Mouse (Mus musculus) A20 (cell line): ENCODE results near the gene Fkbp15.

Experiments used
- DNase-seq: peaks from one replicate; pipeline ENCODE4 v3.0.0-alpha.2; 2011; ENCODE audit warnings: low read depth, low spot score

The Fkbp15 gene

DNA sequence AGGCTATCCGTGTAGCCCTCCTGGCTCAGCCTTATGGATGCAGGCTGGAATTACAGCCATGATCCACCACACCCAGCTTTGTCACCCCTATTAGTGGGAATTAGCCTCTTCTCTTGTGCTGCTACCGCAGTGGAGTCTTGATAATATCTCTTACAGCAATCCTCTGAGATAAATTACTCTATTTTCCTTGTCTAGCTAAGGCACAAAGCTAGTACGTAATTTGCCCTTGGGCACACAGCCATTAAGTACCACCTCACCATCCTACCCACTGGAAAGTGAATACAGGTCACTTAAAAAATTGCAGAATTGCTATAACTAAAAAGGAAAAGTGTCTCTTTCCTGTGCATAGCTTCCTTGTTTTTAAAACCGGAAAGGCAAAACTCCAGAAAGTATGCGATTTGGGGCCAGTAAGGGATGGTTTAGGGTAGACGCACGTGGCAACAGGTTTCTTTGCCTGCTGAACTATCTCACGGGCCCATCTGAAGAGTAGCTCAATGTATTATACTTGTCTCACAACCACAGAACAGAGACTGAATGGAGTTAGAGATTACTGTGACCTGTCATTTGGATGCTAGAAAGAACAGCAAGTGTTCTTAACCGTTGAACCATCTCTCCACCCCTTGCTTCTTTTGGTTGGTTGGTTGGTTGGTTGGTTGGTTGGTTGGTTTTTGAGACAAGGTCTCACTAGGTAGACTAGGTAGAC lies 12.6 kb upstream of the Fkbp15 start:
- DNase-seq = no peak

DNA sequence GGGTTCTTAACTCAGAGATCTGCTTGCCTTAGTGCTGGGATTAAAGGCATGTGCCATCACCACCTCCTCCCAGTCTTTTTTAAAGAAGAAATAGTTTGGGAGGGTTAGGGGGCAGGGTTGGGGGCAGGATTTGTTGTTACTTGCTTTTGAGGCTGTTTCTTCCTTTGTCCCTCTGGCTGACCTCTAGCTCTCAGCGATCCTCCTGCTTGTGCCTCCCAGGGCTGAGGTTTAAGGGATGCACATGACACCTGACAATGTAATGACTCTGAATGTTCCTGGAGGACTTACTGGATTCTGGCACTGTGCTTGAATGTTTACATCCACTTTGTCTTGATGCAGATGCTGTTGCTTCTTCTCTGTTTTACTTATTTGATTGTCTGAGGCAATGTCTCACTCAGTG lies 12.1 kb upstream of the Fkbp15 start:
- no peak for DNase-seq

DNA sequence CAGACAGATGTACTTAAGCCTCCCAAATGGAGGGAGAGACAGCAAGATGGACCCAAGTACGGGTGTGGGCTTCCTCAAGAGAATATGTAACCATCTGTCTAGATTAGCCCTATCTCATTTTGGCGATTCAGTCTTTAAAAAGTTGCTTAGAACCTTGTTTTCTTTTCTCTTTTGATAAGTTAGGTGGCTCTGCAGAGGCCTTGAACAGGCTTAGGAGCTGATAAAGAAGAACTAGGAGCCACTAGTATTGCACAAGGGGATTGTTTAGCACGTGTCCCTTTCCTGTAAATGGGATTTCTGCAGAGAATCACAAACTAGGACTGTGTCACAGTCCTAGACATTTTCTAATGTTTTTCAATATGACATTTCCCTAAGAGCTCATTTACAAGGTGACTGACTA lies 8.7 kb upstream of the Fkbp15 start:
- DNase-seq = no peak

DNA sequence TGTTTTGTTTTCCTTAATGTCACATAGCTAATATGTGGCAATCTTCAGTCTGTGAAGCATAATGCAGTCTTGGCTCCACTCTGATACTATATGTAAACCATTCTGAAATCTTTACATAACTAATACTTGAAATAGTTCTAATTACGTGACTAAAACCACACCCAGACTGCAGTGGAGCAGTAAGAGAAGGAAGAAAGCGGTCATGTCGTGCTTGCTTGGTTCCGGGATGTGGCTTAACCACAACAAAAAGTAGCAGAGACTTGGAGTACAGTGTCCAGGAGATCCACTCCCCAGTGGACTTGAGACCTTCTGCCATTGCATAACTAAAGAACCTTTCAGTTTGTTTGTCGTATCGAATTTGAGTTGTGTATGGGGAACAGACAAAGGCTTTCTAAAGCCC lies 7.2 kb upstream of the Fkbp15 start:
- no peak for DNase-seq

DNA sequence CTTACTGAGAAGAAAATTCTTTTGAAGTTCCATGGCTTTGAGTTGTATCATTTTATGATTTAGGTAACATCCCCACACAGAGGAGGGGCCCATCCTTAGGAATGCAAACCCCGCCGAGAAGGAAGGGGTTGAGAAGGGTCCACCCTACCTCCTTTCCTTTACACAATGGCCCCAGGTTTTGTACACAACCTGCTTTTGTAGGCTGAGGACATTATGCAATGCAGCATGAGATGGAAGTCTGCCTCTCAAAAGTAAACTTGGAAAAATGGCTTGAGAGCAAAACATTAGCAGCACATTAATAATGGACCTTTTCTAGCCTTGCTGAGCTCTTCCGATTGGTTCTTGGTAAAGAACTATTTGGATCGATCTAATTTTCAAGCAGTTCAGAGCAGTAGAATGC lies 5.9 kb upstream of the Fkbp15 start:
- DNase-seq = no peak

DNA sequence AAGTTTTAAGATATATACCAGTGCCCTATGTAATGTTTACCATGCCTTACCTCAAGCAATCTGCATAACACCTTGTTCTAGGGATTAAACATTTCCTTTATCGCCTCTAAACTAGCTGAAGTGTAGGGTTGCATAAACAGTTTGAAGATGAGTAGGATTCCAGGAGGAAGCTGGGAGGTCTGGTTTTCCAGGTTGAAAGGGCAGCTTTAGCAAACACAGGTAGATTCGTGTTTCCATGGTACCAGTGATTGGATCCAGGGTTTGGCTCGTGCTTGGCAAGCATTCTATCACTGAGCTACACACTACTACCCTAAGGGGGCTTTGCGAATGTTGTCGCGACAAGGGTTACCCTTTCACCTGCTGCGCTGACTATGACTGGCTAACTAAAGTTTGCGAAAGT lies 4.0 kb upstream of the Fkbp15 start:
- DNase-seq = no peak

DNA sequence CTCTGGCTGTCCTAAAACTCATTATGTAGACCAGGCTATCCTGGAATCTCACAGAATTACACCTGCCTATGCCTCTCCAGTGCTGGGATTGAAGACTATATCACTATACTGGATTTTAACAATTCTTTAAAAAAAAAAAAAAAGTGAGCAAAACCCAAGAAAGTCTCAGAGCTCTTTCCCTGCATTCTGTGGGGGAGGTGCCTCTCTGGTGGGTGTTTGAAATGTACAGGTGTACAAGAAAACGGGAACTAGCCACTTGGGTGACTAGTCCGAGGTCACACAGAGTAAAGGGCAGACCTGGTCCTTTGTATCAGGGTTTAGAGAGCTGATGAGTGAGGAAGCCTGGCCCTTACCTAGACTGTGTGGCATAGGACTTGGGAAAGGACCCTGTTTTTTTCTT lies 2.1 kb upstream of the Fkbp15 start:
- DNase-seq = peak; percentile 84

DNA sequence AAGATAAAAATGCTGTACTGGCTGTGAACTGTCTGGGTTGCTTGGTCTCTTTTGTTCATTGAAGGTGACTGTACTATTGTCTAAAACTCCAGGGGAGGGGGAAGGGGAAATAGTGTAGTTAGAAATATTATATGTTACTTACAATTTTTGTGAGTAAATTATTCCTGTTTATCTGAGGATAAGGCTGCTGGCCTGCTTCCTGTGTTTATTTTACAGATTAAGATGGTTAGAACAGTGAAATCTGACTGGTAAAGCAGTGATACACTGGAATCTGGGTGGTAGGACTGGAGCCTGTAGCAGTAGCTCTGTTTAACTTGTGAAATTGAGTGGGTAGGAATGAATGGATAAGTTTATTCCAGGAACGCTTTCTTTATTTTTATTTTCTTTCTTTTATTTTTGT lies 1.6 kb upstream of the Fkbp15 start:
- DNase-seq = peak; percentile 49

DNA sequence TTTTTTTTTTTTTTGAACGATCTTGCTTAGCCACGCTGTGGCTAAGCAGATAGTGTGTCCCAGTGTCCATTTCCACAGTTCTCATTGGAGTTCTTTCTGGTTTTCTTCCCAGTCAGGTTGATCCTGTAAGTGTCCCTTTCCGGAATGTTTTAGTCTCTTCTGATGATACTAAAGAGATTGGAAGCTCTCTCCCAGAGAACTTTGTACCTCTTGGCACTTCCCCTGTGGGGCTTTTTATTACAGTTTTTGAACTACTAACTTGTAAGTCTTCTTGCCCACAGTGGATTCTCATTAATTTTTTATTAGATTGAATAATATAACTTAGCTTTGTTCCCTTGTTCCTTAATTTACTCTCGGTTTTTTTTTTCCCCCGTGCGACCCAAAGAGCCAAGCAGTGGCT lies 1.2 kb upstream of the Fkbp15 start:
- DNase-seq = no peak

DNA sequence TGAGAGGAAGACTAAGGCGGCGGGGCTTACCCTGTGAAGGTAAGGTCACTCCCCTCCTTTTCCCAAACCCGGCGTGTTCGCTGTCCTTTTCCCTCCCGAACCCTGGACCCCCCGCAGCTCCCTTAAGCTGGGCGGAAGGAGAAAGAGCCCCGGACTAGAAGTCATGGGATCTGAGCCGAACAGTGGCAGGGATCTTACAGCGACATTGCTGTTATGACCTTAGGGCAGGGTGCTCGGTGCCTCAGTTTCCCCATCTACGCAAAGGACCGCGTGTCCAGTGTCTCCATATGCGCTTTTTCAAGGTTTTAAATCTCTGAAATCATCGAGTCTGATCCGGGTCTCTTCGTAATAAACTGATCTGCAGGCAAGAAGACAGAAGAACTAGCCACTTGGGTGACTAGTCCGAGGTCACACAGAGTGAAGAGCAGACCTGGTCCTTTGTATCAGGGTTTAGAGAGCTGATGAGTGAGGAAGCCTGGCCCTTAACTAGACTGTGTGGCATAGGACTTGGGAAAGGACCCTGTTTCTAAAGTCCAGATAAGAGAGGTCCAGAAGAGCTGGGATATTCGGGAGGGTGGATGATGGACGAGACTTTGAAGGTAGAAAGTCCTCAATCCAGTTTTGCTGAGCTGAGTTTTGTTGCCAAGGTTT lies 582 bp upstream of the Fkbp15 start:
- no peak for DNase-seq

DNA sequence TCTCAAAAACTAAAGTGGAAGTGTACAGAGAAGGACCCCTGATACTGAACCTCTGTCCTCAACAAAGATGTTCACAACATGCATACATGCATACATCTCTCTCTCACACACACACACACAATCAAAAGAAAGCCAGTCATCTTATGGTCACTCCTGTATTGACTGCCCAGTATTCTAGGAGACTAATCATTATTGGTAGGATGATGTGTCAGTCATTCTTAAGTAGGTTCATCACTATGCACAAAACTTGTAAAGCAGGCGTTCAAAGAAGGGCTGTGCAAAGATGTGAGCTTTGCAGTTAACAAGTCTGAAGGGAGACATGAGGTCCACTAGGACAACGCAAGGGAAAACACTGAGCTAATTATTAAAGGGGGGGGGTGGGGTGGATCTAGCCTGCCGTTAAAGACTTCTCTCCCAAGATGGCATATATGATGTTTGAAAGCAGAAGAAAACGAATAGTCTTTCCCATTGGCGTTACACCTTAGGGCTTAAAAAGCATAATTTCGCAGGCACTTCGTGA lies 1.0 kb downstream of the Fkbp15 start:
- peak; percentile 73 for DNase-seq

DNA sequence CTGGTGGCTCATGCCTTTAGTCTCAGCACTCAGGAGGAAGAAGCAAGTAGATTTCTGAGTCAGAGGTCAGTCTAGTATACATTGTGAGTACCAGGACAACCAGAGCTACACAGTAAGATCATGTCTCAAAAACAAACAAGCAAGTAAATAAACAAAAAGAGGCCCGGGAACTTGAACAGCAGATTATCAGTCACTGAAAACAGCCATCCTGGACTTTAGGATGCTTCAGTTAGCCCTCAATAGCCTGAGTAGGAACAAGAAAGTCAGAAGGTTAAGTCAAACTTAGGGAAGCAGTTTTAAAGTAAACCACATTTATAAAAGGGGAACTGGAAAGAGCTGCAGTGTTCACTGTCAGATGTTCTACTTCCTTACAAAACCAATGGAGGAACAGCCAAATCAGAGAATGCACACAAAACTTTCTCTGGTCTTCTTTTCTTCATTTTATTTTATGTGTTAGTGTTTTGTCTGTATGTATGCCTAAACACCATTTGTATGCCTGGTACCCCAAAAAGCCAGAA lies 2.7 kb downstream of the Fkbp15 start:
- peak; percentile 68 for DNase-seq

DNA sequence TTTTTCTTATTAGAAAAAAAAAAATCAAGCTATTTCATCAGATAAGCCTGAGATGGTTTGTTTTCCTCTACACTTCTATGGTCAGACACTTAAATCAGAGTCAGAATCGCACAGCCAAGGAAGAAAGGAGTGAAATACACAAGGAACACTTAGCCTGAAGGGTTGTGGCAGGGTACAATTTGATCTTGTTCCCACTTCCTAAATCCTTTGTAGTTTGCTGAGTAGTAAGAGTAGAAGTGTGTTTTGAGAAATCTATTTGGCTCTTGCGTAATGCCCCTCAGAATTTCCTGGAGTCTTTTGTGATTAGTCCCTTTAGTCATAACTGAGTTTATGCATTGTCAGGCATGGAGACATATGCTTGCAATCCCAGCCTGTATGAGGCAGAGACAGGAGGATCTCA lies 11.0 kb downstream of the Fkbp15 start:
- no peak for DNase-seq

DNA sequence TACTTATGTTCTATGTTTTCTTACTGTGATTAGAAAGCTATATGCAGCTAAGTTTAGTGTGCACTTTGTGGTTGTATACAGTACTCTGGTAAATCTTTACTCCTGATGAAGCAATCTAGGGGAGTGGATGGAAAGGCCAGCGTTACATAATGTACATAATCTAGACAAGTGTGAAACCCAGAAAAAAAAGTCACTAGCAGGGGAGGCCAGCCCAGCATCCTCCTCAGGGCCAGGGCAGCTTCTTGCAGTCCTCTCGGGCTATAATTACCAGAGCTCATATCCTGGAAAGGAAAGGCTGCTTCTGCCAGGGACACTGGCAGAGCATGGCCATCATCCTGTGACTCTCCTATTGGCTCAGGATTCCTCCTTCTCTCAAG lies 12.0 kb downstream of the Fkbp15 start:
- no peak for DNase-seq

DNA sequence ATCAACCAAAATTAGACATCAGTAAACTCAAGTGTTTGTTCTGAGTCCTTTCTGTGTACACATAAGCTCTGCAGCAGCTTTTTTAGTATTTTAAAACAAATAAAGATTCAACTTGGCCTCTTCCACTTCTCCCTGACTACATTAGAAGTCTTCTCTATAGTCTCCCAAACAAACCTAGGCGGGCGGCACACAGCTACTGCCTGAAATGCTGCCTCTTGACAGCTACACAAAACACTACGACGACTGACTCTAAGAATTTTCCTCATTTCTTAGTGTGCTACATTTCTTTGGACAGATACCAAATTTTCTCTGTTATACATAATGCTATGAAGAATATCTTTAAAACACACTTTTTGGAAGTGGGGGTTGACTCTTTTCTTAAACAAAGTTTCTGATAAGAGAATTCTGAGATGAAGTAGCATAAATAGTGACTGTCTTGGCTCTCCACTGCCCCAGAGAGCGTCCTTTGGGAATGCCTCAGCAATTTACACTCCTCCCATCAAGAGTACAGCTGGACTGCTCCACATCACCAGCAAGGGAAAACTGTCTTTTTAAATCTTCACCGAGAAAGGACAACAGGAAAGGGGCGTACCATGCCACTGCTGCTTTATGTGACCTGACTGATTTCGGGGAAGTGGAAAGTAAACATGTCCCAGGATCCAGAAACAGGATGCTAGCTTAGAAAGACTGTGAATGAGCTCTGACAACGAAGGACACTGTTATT lies 12.6 kb downstream of the Fkbp15 start:
- no peak for DNase-seq

DNA sequence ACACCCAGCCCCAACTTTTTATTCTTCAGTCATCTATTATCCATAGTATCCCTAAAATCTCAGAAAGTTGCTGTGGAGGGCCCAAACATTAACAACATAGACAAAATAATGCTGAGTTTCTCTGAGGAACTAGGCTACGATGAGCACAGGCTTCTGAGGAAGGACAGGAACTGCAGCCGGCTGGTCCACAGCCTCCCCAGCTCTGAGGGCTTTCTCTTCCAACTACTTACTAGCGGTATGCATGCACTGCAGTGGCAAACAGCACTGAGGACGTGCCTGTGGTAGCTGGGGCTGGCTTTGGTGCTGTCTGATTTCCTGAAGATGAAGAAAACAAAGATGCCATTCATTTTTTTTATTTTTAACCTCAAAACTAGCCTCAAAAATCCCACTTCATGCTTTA lies 14.5 kb downstream of the Fkbp15 start:
- DNase-seq = no peak

DNA sequence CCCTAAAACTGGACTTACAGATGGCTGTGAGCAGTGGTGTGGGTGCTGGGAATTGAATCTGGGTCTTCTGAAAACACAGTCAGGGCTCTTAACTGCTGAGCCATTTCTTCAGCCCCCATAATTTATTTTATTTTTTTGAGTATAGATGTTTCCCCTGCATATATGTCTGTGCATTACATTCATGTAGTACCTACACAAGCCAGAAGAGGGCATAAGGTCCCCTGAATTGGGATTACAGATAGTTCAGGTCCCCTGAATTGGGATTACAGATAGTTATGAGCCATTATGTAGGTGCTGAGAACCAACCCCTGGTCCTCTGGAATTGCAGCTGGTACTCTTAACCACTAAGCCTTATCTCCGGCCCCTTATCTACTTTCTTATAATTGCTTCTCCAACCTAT lies 16.3 kb downstream of the Fkbp15 start:
- peak; percentile 53 for DNase-seq

DNA sequence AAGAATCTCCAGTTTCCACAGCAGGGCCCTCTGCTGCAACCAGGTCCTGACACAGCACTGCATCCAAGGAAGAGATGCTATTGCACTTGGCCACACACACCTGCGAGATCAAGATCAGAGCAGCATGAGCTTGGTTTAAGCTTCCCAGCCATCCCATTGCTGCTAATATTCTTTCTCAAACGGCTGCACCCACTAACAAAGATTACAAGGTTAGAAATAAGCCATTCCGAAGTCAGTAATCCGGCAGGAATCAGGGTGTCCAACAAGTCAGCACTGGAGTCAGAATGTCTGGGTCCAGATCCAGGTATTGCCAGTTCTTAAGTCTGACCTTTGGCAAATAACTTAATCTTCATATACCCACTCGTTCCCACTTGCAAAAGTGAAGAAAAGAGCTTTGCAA lies 21.8 kb downstream of the Fkbp15 start:
- DNase-seq = no peak

DNA sequence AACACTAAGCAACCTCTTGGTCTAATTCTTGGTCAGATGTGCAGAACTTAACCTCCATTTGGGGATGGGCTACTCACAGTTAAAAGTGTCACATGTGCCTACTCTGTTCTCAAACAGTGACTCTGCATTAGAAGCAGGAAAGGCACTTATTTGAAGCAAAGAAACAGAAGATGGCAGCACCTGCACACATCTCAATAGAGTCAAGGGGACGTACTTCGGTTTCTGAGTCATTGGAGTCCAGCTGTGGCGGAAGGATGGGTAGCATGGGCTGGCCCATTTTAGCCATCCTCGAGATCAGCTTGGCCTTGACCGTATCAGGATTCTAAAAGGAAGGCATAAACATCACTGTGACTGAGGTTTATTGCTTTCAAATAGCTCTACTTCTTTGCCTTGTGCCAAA lies 28.4 kb downstream of the Fkbp15 start:
- DNase-seq = peak; percentile 17

DNA sequence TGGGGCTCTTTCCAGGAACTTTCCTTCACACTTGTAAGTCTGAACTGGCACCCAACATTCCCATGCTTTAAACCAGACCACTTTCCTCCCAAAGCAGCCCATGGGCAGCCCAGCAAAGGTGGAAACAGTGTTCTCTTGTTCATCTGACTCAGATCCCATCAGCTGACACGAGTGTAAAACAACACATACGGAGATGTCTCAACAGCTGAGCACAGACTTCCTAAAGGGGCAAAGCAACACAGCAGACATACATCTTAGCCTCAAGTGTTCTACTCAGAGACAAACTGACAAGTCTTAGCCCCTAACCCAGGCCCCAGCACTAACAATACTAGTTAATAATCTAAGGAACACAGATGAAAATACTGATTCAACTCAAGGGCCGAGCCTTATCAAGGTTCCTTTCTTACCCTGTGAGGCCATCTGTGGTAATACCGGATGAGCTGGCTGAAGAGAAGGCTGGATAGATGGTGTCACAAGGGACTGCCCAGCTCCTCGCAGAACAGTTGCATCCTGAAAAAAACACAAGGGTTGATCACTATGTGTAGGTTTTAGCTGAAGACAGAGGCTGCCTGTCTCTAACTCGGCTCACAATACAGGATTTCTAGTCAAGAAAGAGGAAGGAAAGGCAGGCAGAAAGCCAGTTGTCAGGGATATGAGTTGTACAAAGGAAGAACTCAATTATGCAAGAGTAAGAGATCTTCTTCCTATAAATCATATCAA lies 31.2 kb downstream of the Fkbp15 start:
- DNase-seq = no peak

DNA sequence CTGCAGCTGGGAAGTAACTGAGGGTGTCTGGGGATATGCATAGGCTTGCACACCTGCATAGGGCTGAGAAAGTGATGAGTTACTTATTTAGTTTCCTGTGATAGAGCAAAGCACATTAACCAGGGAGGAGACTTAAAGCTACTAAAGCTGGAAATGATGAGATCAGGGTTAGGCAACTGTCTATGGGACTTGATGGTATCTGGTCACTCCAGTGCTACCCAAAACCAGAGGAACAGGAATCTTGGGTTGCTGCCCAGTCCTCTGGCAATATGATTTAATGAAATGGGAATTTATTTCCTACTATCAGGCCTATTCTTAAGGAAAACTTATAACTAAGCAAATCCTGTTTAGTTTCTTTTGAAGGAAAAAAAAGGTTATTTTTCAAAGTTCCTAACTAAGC lies 34.2 kb downstream of the Fkbp15 start:
- no peak for DNase-seq

DNA sequence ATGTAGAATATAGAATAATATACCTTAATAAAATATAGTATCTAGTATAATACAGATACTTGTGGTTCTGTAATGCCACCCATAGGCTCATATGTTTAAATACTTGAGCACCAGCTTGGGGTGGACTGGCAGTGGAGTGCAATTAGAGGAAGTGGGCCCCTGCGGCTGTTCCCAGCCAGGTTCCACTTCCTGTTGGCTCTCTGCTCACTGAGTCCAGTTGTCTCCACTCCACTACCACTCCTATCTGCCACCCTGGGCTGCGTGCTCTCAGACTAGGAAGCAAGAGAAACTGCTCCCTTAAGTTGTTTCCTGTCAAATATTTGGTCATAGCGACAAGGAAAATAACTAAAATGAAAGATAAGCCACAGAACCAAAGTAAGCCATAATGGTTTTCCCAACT lies 37.7 kb downstream of the Fkbp15 start:
- DNase-seq = peak; percentile 77
